Mouse (Mus musculus): ENCODE results near the gene Lsg1. TPM values are rescaled to one million over a fixed set of nuclear protein-coding genes. Genes with fewer than 3 reads are reported as not detected.

Gene Lsg1
- total RNA-seq, 2 experiments from 2014 or later: 20.5 to 20.8 TPM

GRCm38 (mm10) chr16:30532929-30533328 is 54.5 kb downstream of the Lsg1 start:
- intact Hi-C loops (cut with DNase I): no loop called here
- DNase-seq (ENCODE audit: extremely low spot score in 1 of 2, low spot score in 2 of 2): no peak

GRCm38 (mm10) chr16:30531761-30532406 is 55.5 kb downstream of the Lsg1 start:
- intact Hi-C loops (cut with DNase I): no loop called here
- DNase-seq (ENCODE audit: extremely low spot score in 1 of 2, low spot score in 2 of 2): peak in 1 of 2 experiments; percentile 77

GRCm38 (mm10) chr16:30530815-30531214 is 56.6 kb downstream of the Lsg1 start:
- DNase-seq (ENCODE audit: extremely low spot score in 1 of 2, low spot score in 2 of 2): no peak
- intact Hi-C loops (cut with DNase I): no loop called here

GRCm38 (mm10) chr16:30528386-30528785 is 59.0 kb downstream of the Lsg1 start:
- intact Hi-C loops (cut with DNase I): no loop called here
- DNase-seq (ENCODE audit: extremely low spot score in 1 of 2, low spot score in 2 of 2): no peak

GRCm38 (mm10) chr16:30527889-30528288 is 59.5 kb downstream of the Lsg1 start:
- intact Hi-C loops (cut with DNase I): no loop called here
- no peak for DNase-seq (ENCODE audit: extremely low spot score in 1 of 2, low spot score in 2 of 2)

- DNase-seq (ENCODE audit: extremely low spot score in 1 of 2, low spot score in 2 of 2): no peak
Observed at GRCm38 (mm10) chr16:30525756-30526155, 61.6 kb downstream of the Lsg1 start.

GRCm38 (mm10) chr16:30524481-30524880 is 62.9 kb downstream of the Lsg1 start:
- no peak for DNase-seq (ENCODE audit: extremely low spot score in 1 of 2, low spot score in 2 of 2)
- intact Hi-C loops (cut with DNase I): no loop called here

More at GRCm38 (mm10) chr16:30525756-30526155, 61.6 kb downstream of the Lsg1 start:
- intact Hi-C loops (cut with DNase I): no loop called here

GRCm38 (mm10) chr16:30522253-30522940 is 65.0 kb downstream of the Lsg1 start:
- no peak for DNase-seq (ENCODE audit: extremely low spot score in 1 of 2, low spot score in 2 of 2)
- intact Hi-C loops (cut with DNase I): no loop called here

GRCm38 (mm10) chr16:30521147-30521546 is 66.2 kb downstream of the Lsg1 start:
- intact Hi-C loops (cut with DNase I): no loop called here
- no peak for DNase-seq (ENCODE audit: extremely low spot score in 1 of 2, low spot score in 2 of 2)

- peak; percentile 63 to 77 for DNase-seq (ENCODE audit: extremely low spot score in 1 of 2, low spot score in 2 of 2)
- intact Hi-C loops (cut with DNase I): no loop called here
Observed at GRCm38 (mm10) chr16:30520361-30520823, 67.0 kb downstream of the Lsg1 start.

GRCm38 (mm10) chr16:30518635-30519034 is 68.8 kb downstream of the Lsg1 start:
- no peak for DNase-seq (ENCODE audit: extremely low spot score in 1 of 2, low spot score in 2 of 2)
- intact Hi-C loops (cut with DNase I): no loop called here

- intact Hi-C loops (cut with DNase I): no loop called here
- no peak for DNase-seq (ENCODE audit: extremely low spot score in 1 of 2, low spot score in 2 of 2)
Observed at GRCm38 (mm10) chr16:30517666-30518283, 69.6 kb downstream of the Lsg1 start.

GRCm38 (mm10) chr16:30516993-30517392 is 70.4 kb downstream of the Lsg1 start:
- no peak for DNase-seq (ENCODE audit: extremely low spot score in 1 of 2, low spot score in 2 of 2)
- intact Hi-C loops (cut with DNase I): no loop called here

GRCm38 (mm10) chr16:30515418-30515817 is 72.0 kb downstream of the Lsg1 start:
- intact Hi-C loops (cut with DNase I): no loop called here
- no peak for DNase-seq (ENCODE audit: extremely low spot score in 1 of 2, low spot score in 2 of 2)

- peak in 1 of 2 experiments; percentile 73 for DNase-seq (ENCODE audit: extremely low spot score in 1 of 2, low spot score in 2 of 2)
- intact Hi-C loops (cut with DNase I): loop anchor here (5.0 kb wide), 1 partner anchor 126 kb away; no protein-coding TSS in a partner anchor
Observed at GRCm38 (mm10) chr16:30513050-30514024, 74.1 kb downstream of the Lsg1 start.

- DNase-seq (ENCODE audit: extremely low spot score in 1 of 2, low spot score in 2 of 2): no peak
- intact Hi-C loops (cut with DNase I): loop anchor here (5.0 kb wide), 1 partner anchor 125 kb away; no protein-coding TSS in a partner anchor
Observed at GRCm38 (mm10) chr16:30512375-30513049, 74.9 kb downstream of the Lsg1 start.

- no peak for DNase-seq (ENCODE audit: extremely low spot score in 1 of 2, low spot score in 2 of 2)
- intact Hi-C loops (cut with DNase I): loop anchor here (5.0 kb wide), 1 partner anchor 124 kb away; no protein-coding TSS in a partner anchor
Observed at GRCm38 (mm10) chr16:30511563-30512340, 75.6 kb downstream of the Lsg1 start.

Measured in left cerebral cortex, postnatal 10 days (tissue).